Mouse (Mus musculus) cortical plate, adult 2 months (tissue): ENCODE data around the gene Cdh24.

ENCODE experiments used
- CTCF ChIP-seq: fragments of 200-500 bp; IDR thresholded peaks from 2 replicates; pipeline ENCODE4 v1.5.1; 2011; ENCODE audit warnings: mild to moderate bottlenecking, control low read depth, low read length; ENCODE audit not compliant: insufficient read depth; ENCODE audit errors: extremely low read depth
- POLR2A ChIP-seq: fragments of 200-500 bp; IDR thresholded peaks from 2 replicates; pipeline ENCODE4 v1.6.1; 2011; ENCODE audit warnings: mild to moderate bottlenecking, low read length, control low read depth; ENCODE audit not compliant: insufficient read depth; ENCODE audit errors: extremely low read depth

DNA sequence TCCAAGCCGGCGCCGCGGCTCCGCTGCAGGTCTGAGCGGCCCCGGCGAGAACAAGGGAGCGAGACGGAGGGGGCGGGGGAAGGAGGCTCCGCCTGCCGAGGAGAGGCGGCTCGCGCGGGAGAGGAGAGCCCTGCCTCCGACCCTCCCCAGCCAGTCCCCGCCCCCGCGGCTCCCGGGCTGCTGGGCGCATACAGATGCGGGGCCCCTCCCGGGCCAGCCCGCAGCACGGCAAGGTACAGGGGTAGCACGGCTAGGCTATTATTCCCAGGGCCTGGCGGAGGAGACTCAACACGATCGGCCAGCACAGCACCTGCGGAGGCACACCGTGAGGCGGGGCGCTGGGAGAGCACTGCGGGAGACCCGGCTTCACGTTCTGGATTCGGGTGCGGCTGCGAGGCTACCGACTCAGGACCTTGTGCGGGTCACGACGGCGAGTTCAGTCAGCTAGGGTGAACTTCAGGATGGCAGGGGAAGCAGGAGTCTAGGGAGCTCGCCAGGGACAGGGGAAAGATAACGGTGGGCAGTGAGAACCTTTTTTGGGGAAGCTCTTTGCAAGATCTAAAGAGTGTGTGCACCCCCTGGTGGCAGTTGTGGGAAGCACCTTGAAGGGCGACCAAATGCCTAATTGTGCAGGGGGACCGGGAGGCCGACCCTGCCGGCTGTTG is at the start of gene Cdh24:
- TF ChIP-seq POLR2A (0 out of 2 replicates have a peak, but pooled peaks have one; percentile 12), CTCF (peak; percentile 82)
